Mouse (Mus musculus) neural tube, embryonic 14.5 days (tissue): ENCODE measurements around the gene Lctl. TPM values are rescaled to one million over a fixed set of nuclear protein-coding genes. Genes with fewer than 3 reads are reported as not detected.

ENCODE experiments used
- ATAC-seq: fragments of 200-750 bp; cut with Nextera tagmentation; 2 replicates; pipeline ENCODE4 v1.8.0; 2017; ENCODE audit warnings: low read depth, mild to moderate bottlenecking, moderate TSS enrichment, moderate library complexity
- H3K27ac ChIP-seq: fragments of 300-500 bp; sonication (generic); 2 replicates; pipeline ENCODE4 v1.5.1; 2014; ENCODE audit warnings: low read depth, mild to moderate bottlenecking, control low read depth, low read length, moderate library complexity, mixed read lengths
- H3K27me3 ChIP-seq: fragments of 300-500 bp; sonication (generic); 2 replicates; pipeline ENCODE4 v1.6.1; 2014; ENCODE audit warnings: low read length; ENCODE audit not compliant: control insufficient read depth, insufficient read depth
- H3K36me3 ChIP-seq: fragments of 300-500 bp; sonication (generic); 2 replicates; pipeline ENCODE4 v1.6.1; 2014; ENCODE audit warnings: low read length, mixed read lengths; ENCODE audit not compliant: control insufficient read depth, insufficient read depth
- H3K4me1 ChIP-seq: fragments of 300-500 bp; sonication (generic); 2 replicates; pipeline ENCODE4 v1.6.1; 2014; ENCODE audit warnings: low read length; ENCODE audit not compliant: control insufficient read depth, insufficient read depth
- H3K4me2 ChIP-seq: fragments of 300-500 bp; sonication (generic); 2 replicates; pipeline ENCODE4 v1.6.1; 2014; ENCODE audit warnings: mild to moderate bottlenecking, low read depth, low read length, control low read depth
- H3K4me3 ChIP-seq: fragments of 300-500 bp; sonication (generic); 2 replicates; pipeline ENCODE4 v1.5.1; 2014; ENCODE audit warnings: low read depth, low read length, control low read depth, mixed read lengths
- H3K9ac ChIP-seq: fragments of 300-500 bp; sonication (generic); replicated peaks from 2 replicates; pipeline ENCODE4 v1.6.1; 2014; ENCODE audit warnings: low read depth, mild to moderate bottlenecking, control low read depth, low read length, mixed read lengths
- H3K9me3 ChIP-seq: fragments of 300-500 bp; sonication (generic); 2 replicates; pipeline ENCODE4 v1.6.1; 2016; ENCODE audit warnings: low read length; ENCODE audit not compliant: control insufficient read depth
- WGBS: fragments of 180-500 bp; shearing (Covaris S2); extraction: QIAGEN DNeasy Blood & Tissue Kit; methylation state at CpG from one replicate; pipeline ENCODE4 v1.1.7; 2014; 5-methylcytosine and 5-hydroxymethylcytosine counted together
- polyA plus RNA-seq: library from polyadenylated mRNA; unstranded; fragments of >200 nt; fragmentation: Nextera tagmentation; extraction: Ambion mirVana; gene quantifications from 2 replicates; pipeline ENCODE4 v1.2.1, GENCODE M21; 2014

The Lctl gene
- 0.19 TPM in 1 of 2 replicates, not detected in the other for polyA plus RNA-seq

DNA sequence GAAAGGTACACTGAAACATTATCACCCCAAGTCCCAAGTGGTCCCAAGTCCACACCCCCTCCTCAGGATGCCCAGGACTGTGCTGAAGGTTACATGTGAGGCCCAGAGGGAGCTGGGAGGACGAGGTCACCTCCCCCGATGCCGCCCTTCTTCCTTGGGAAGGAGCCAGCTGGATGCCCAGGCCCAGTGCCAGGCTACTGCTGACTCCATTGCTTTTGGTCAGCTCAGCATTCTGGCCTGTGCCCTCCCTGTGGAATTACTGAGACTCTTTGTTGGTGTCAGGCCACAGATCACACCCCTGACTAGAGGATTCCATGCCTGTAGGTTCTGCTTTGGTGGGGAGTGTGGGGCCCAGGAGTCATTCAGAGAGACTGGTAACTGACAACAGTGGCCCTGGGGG is at the start of gene Lctl:
Gene Lctl, plus strand, starts transcription at position 272 of the 400 bp plus-strand sequence.
- H3K9me3 ChIP-seq: no peaks in the 10 kb centered on the region
- no peak within 1 kb of the TSS for H3K4me3 ChIP-seq
- H3K4me2 ChIP-seq: no peak within 1 kb of the TSS
- H3K9ac ChIP-seq: no peak within 1 kb of the TSS
- no peak within 1 kb of the TSS for H3K27ac ChIP-seq
- no peaks in the 10 kb centered on the region for H3K27me3 ChIP-seq
- H3K4me1 ChIP-seq: no peaks in the 10 kb centered on the region
- no peak for ATAC-seq
- WGBS: 77% methylated on average over 3 of the region's 3 CpGs
- no peaks in the 10 kb centered on the region for H3K36me3 ChIP-seq

DNA sequence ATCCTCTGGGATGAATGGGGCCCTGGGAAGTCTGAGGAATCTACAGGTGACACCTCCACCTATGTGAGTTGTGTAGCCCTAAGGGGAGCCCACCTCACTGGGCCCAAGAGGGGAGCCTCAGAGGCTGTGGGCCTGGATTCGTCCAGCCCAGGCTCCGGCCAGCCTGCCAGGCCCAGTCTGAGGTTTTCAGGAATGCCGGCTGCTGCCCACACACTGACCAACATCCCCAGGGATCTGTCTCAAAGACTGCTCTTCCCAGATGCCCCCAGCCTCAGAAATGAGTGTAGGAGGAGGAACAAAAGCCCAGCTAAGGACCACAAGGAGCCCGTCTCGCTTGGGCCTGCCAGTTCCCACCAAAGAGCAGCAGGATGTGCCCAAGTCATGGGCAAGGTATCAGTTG is 49.2 kb upstream of the Lctl start:
- H3K4me1 ChIP-seq: peaks cover 7% of the 10 kb centered on the region; the same call in 1 of the 2 replicates
- ATAC-seq: no peak
- H3K27ac ChIP-seq: no peak overlapping the region
- H3K9me3 ChIP-seq: no peaks in the 10 kb centered on the region
- H3K27me3 ChIP-seq: no peaks in the 10 kb centered on the region
- 95% methylated on average over 5 of the region's 5 CpGs for WGBS
- no peaks in the 10 kb centered on the region for H3K36me3 ChIP-seq
- H3K4me2 ChIP-seq: no peak overlapping the region
- no peak overlapping the region for H3K4me3 ChIP-seq
- no peak overlapping the region for H3K9ac ChIP-seq

DNA sequence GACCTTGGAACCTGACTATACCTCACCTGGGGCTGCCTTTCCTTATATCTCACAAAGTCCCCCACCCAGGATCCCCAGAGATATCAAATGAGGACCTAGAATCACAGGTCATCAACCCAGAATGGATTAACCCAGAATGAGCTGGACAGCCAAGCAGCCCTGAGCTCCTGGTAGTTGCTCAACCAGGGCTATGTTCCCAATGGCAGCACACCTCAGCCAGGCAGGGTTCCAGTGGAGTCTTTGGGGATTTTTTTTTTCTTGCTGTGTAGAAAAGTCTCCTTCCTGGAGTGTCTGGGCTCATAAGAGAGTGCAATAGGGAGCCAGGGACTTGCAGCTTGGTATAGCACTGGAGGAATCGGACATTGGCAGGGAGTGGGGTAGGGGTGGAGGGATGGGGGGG is 48.4 kb upstream of the Lctl start:
- H3K27me3 ChIP-seq: no peaks in the 10 kb centered on the region
- H3K4me2 ChIP-seq: no peak overlapping the region
- no peak overlapping the region for H3K27ac ChIP-seq
- H3K9me3 ChIP-seq: no peaks in the 10 kb centered on the region
- H3K36me3 ChIP-seq: no peaks in the 10 kb centered on the region
- ATAC-seq: no peak
- H3K4me1 ChIP-seq: peaks cover 7% of the 10 kb centered on the region; the same call in 1 of the 2 replicates
- 100% methylated on average over 1 of the region's 1 CpGs for WGBS
- H3K9ac ChIP-seq: no peak overlapping the region
- no peak overlapping the region for H3K4me3 ChIP-seq

DNA sequence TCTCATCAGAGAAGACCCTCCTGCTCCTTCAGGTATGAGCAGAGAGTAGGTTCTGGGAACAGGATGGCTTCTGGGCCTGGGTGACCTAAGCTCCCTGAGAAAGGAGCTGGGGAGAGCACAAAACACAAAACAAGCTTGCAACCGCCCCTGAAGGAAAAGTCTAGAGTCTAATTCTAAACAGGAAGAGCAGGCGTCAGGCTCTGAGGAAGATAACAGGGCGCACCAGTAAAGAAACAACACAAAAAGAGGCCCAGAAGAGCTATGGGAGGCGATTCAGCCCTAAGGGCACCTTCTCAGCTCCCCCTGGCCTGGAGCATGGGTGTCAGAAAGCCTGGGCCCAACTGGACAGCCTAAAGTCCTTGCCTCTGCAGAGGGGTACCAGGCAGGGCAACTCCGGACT is 47.8 kb upstream of the Lctl start:
- ATAC-seq: no peak
- no peak overlapping the region for H3K9ac ChIP-seq
- H3K27ac ChIP-seq: no peak overlapping the region
- H3K27me3 ChIP-seq: no peaks in the 10 kb centered on the region
- H3K4me2 ChIP-seq: no peak overlapping the region
- H3K4me3 ChIP-seq: no peak overlapping the region
- WGBS: 86% methylated on average over 5 of the region's 5 CpGs
- H3K4me1 ChIP-seq: peaks cover 7% of the 10 kb centered on the region; the same call in 1 of the 2 replicates
- no peaks in the 10 kb centered on the region for H3K9me3 ChIP-seq
- no peaks in the 10 kb centered on the region for H3K36me3 ChIP-seq

DNA sequence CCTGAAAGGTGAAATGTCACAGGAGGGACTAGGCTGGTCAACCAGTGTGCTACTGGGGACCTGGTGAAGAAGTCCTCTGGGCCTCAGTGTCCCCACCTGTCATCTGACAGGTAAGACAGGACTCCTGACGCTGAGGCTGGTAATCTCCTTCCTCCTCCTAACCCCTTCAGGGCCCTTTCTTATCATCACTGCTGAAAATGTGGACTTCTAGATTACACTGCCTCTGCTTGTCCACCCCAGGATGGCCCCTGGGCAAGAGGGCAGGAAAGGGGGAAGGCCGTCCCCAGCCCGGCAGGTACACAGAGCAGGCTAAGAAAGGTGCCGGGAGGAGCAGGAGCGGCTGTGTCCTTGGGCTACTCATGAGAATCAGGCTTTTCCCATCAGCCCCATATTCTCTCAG is 46.3 kb upstream of the Lctl start:
- H3K27ac ChIP-seq: no peak overlapping the region
- no peaks in the 10 kb centered on the region for H3K9me3 ChIP-seq

DNA sequence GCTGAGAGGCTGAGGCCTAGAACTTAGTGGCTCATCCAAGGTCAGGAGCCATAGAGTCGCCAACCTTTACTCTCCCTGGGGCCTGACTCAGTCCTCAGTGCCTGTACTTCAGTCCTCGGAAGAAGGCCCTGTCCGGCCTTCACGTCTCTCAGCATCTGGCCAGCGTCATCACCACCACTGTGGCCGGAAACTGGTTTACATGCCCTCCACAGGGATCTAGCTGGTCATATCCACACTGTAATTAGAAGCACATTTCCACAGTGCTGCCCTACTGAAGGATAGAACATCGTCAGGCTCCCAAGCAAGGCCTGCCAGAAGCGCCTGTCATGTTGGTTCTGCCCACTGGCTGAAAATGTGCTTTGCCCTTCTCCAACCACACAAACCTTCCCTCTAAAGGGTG is 42.1 kb upstream of the Lctl start:
- no peaks in the 10 kb centered on the region for H3K27me3 ChIP-seq
- no peaks in the 10 kb centered on the region for H3K36me3 ChIP-seq
- ATAC-seq: no peak
- no peak overlapping the region for H3K27ac ChIP-seq
- 88% methylated on average over 8 of the region's 8 CpGs for WGBS
- no peak overlapping the region for H3K4me3 ChIP-seq
- H3K4me1 ChIP-seq: no peaks in the 10 kb centered on the region
- H3K4me2 ChIP-seq: no peak overlapping the region
- no peaks in the 10 kb centered on the region for H3K9me3 ChIP-seq
- no peak overlapping the region for H3K9ac ChIP-seq

More for the DNA sequence above, 46.3 kb upstream of the Lctl start:
- 95% methylated on average over 5 of the region's 5 CpGs for WGBS
- Histone ChIP-seq H3K36me3 (no peaks in the 10 kb centered on the region), H3K9ac (no peak overlapping the region), H3K4me1 (peaks cover 7% of the 10 kb centered on the region; the same call in 1 of the 2 replicates), H3K27me3 (no peaks in the 10 kb centered on the region), H3K4me3 (no peak overlapping the region), H3K4me2 (no peak overlapping the region)
- no peak for ATAC-seq

DNA sequence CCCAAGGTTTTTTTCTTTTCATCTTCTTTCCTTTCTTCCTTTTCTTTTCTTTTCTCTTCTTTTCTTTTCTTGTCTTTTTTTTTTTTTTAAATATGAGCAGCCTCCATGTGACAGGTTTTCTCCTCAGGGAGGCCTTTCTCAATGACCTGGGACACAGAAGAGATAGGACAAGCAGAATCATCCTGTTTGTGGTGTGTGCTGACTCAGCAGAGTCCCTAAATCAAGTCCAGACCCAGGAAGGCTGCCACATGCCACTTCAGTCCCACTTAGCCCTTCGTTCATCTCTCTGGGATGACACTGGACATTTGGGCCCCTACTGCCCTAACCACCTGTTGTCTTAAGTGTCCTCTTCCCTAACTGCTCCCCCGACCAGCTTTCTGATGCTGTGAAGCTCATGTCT is 40.5 kb upstream of the Lctl start:
- Histone ChIP-seq H3K36me3 (no peaks in the 10 kb centered on the region), H3K4me1 (no peaks in the 10 kb centered on the region), H3K9me3 (no peaks in the 10 kb centered on the region), H3K9ac (no peak overlapping the region), H3K27ac (no peak overlapping the region), H3K4me2 (no peak overlapping the region), H3K27me3 (no peaks in the 10 kb centered on the region), H3K4me3 (no peak overlapping the region)
- ATAC-seq: no peak
- WGBS: 79% methylated on average over 2 of the region's 2 CpGs

DNA sequence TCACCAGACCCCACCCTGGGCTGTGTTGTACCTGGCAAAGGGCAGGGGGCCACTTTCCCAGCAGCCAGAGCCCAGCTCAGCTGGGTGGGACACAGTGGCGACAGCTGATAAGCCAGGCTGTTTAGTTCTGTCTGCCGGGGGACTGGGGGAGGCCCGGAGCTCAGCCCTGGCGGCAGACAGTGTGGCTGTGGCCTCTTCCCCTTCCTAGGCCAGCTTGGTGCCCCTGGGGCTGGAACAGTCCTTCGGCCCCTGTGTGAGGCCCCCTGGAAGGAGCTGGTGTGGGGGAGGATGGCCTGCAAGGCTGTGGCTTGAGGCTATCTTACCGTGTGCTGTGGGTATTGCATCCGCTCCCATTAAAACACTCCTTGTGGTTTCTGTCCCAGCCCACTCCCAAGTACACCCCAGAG is 38.6 kb upstream of the Lctl start:
- WGBS: 60% methylated on average over 7 of the region's 7 CpGs
- Histone ChIP-seq H3K36me3 (no peaks in the 10 kb centered on the region), H3K27me3 (no peaks in the 10 kb centered on the region), H3K4me2 (no peak overlapping the region), H3K9me3 (no peaks in the 10 kb centered on the region), H3K4me1 (no peaks in the 10 kb centered on the region), H3K27ac (no peak overlapping the region), H3K4me3 (no peak overlapping the region), H3K9ac (no peak overlapping the region)
- no peak for ATAC-seq

DNA sequence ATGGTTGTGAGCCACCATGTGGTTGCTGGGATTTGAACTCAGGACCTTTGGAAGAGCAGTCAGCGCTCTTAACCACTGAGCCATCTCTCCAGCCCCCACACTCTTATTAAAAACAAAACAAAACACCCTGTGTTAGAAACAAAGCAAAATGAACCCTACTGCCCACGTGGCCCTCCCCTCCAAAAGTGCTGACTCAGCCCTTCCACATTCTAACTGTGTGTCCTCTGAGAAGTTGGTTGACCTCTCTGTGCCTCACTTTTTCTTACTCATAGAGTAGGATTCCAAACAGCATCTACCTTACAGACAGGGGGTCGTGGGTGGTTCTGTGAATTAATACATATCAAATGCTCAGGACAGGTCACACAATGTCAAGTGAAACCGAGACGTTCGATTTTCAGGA is 37.0 kb upstream of the Lctl start:
- no peak overlapping the region for H3K27ac ChIP-seq

More for the DNA sequence above, 37.0 kb upstream of the Lctl start:
- Histone ChIP-seq H3K4me1 (peaks cover 5% of the 10 kb centered on the region), H3K4me2 (no peak overlapping the region), H3K4me3 (no peak overlapping the region), H3K9me3 (no peaks in the 10 kb centered on the region), H3K27me3 (0 out of 2 replicates have a peak, but pooled peaks cover 8% of the 10 kb centered on the region), H3K9ac (no peak overlapping the region), H3K36me3 (no peaks in the 10 kb centered on the region)
- no peak for ATAC-seq
- 85% methylated on average over 6 of the region's 6 CpGs for WGBS
